Mouse (Mus musculus) heart, postnatal 36 days (tissue): Measurements from ENCODE around the gene Pdcd1. TPM values are rescaled to one million over a fixed set of nuclear protein-coding genes. Genes with fewer than 3 reads are reported as not detected.
"Not testable (repeated sequence)": the region's sequence is repeated elsewhere in the genome, so short reads cannot be mapped to it uniquely, and the experiment has no call there.

ENCODE experiments used
- DNase-seq, 2 experiments: peaks; one replicate each; pipeline ENCODE4 v3.0.0; 2021 to 2022
- intact Hi-C: fragments of 180-260 bp; cut with DNase I; formaldehyde crosslinking; loops from one replicate; pipeline ENCODE4 v1.15.1; 2025
- total RNA-seq, 2 experiments: library from RNA; stranded (reverse); gene quantifications; 2 replicates each; pipeline ENCODE4 v1.2.3; 2021

The Pdcd1 gene
- total RNA-seq, 2 experiments from 2014 or later = not detected

- peak; percentile 86 to 91 for DNase-seq
- intact Hi-C loops = loop anchor here (1.0 kb wide), 1 partner anchor 44 kb away; no protein-coding TSS in a partner anchor
Measured at GRCm38 (mm10) chr1:94034984-94035743, 17.2 kb downstream of the Pdcd1 start.

- DNase-seq = no peak
- intact Hi-C loops = no loop called here
Measured at GRCm38 (mm10) chr1:94033075-94033602, 19.2 kb downstream of the Pdcd1 start.

GRCm38 (mm10) chr1:94028741-94029140 is 23.6 kb downstream of the Pdcd1 start:
- no peak for DNase-seq
- intact Hi-C loops = no loop called here

- DNase-seq = no peak
- intact Hi-C loops = no loop called here
Measured at GRCm38 (mm10) chr1:94027506-94028108, 24.7 kb downstream of the Pdcd1 start.

- intact Hi-C loops = no loop called here
- no peak for DNase-seq
Measured at GRCm38 (mm10) chr1:94020151-94020550, 32.2 kb downstream of the Pdcd1 start, which contains the start of gene Neu4. Gene Neu4 (plus strand): TSS chr1:94020451.

- intact Hi-C loops = no loop called here
Measured at GRCm38 (mm10) chr1:94011643-94012042, 40.7 kb downstream of the Pdcd1 start.

GRCm38 (mm10) chr1:94008826-94009225 is 43.5 kb downstream of the Pdcd1 start:
- intact Hi-C loops, DNase-seq: not testable (repeated sequence)

More at GRCm38 (mm10) chr1:94011643-94012042, 40.7 kb downstream of the Pdcd1 start:
- no peak for DNase-seq

GRCm38 (mm10) chr1:94005954-94006506 is 46.3 kb downstream of the Pdcd1 start:
- intact Hi-C loops, DNase-seq: not testable (repeated sequence)

GRCm38 (mm10) chr1:94001023-94001422 is 51.3 kb downstream of the Pdcd1 start:
- intact Hi-C loops = no loop called here
- DNase-seq = no peak

GRCm38 (mm10) chr1:93991491-93991890 is 60.9 kb downstream of the Pdcd1 start:
- intact Hi-C loops = loop anchor here (1.0 to 2.0 kb wide), 2 partner anchors 71 to 134 kb away; no protein-coding TSS in a partner anchor

GRCm38 (mm10) chr1:93991068-93991467 is 61.3 kb downstream of the Pdcd1 start:
- intact Hi-C loops = loop anchor here (1.0 to 2.0 kb wide), 2 partner anchors 70 to 134 kb away; no protein-coding TSS in a partner anchor
- not testable (repeated sequence) for DNase-seq

More at GRCm38 (mm10) chr1:93991491-93991890, 60.9 kb downstream of the Pdcd1 start:
- not testable (repeated sequence) for DNase-seq

GRCm38 (mm10) chr1:93990209-93990608 is 62.1 kb downstream of the Pdcd1 start, which contains the start of gene Gal3st2c:
Gene Gal3st2c (plus strand): TSS chr1:93990509.
- intact Hi-C loops = loop anchor here (2.0 kb wide), 1 partner anchor 69 kb away; no protein-coding TSS in a partner anchor

GRCm38 (mm10) chr1:93988786-93989185 is 63.6 kb downstream of the Pdcd1 start:
- intact Hi-C loops = no loop called here
- no peak for DNase-seq

More at GRCm38 (mm10) chr1:93990209-93990608, 62.1 kb downstream of the Pdcd1 start, which contains the start of gene Gal3st2c:
- not testable (repeated sequence) for DNase-seq

Other genes with a start within 250 kb of the Pdcd1 start
- gene Ing5, start 248.6 kb downstream of the Pdcd1 start, total RNA-seq = 10 to 100 TPM; 10.3 to 15.8 TPM
- gene D2hgdh, start 227.6 kb downstream of the Pdcd1 start, total RNA-seq = 10 to 100 TPM; 32.9 to 46.5 TPM
- under 1 TPM; 0.11 to 0.31 TPM for gene Gal3st2, start 191.2 kb downstream of the Pdcd1 start, total RNA-seq
- gene Gal3st2b, start 134.2 kb downstream of the Pdcd1 start, total RNA-seq = under 1 TPM; 0.38 to 0.86 TPM
- gene Gal3st2c, start 62.0 kb downstream of the Pdcd1 start, total RNA-seq = under 1 TPM; 0.78 to 0.95 TPM
- gene Neu4, start 32.1 kb downstream of the Pdcd1 start, total RNA-seq = not detected